In genomic region chr1:59503659-59504301, GRCm38 (mm10) we compare ENCODE assay signal across 19 mouse cellular contexts. TPM values are rescaled to one million over a fixed set of nuclear protein-coding genes. Genes with fewer than 3 reads are reported as not detected.
DNase-seq lines count a peak whose midpoint lies in the region; ATAC-seq and TF ChIP-seq lines count a peak whose summit lies in the region.
"Had no signal": no experiment of that assay in that cellular context is flagged by ENCODE, and none has a peak within 500 bp of the region (broad histone marks: within the 10 kb centered on the region; RNA-seq: fewer than 3 reads in every experiment).

No protein-coding gene starts in this region.

- H3K4me3 ChIP-seq in kidney, adult 2 months (ENCODE audit: insufficient read depth, low read depth, low read length), result no peak overlapping the region
- no peak overlapping the region for H3K4me3 ChIP-seq in MEL (ENCODE audit: control insufficient read depth in 1 of 2, insufficient read depth in 1 of 2, low read depth in 2 of 2, low read length in 2 of 2)
- H3K4me3 ChIP-seq in limb, embryonic 13.5 days, result no peak overlapping the region
- no peak overlapping the region for H3K4me3 ChIP-seq in liver, embryonic 16.5 days (ENCODE audit: low read depth, low read length)
- H3K4me3 ChIP-seq: heart, embryonic 13.5 days; hindbrain, embryonic 15.5 days; midbrain, embryonic 10.5 days had no signal

- no peaks in the 10 kb centered on the region for H3K27me3 ChIP-seq in kidney, adult 2 months (replicated peaks; ENCODE audit: control insufficient read depth, insufficient read depth, low read length)
- no peaks in the 10 kb centered on the region for H3K27me3 ChIP-seq in MEL (ENCODE audit: control insufficient read depth in 1 of 2, insufficient read depth in 2 of 2, low read length in 2 of 2)
- no peaks in the 10 kb centered on the region for H3K27me3 ChIP-seq in limb, embryonic 13.5 days
- no peaks in the 10 kb centered on the region for H3K27me3 ChIP-seq in liver, embryonic 16.5 days (ENCODE audit: control insufficient read depth, insufficient read depth, low read depth, low read length)
- H3K27me3 ChIP-seq: hindbrain, embryonic 15.5 days; Patski had no signal

- no peak for TF ChIP-seq RAD21 in MEL (IDR thresholded peaks at IDR 0.05; ENCODE audit: low read depth, low read length)

- no peak for TF ChIP-seq EP300 in MEL (IDR thresholded peaks at IDR 0.05; ENCODE audit: low read depth in 1 of 2, low read length in 2 of 2)

- no peak; the same call in 1 of the 2 replicates for TF ChIP-seq CTCF in kidney, adult 2 months (conservative IDR thresholded peaks at IDR 0.05; ENCODE audit: insufficient read depth, insufficient read length, low read depth, low read length)
- TF ChIP-seq CTCF in MEL (IDR thresholded peaks at IDR 0.05 in 2 of 3, conservative IDR thresholded peaks at IDR 0.05 in 1 of 3; ENCODE audit: control insufficient read depth in 1 of 3, insufficient read depth in 1 of 3, low read depth in 2 of 3, low read length in 3 of 3, poor library complexity in 1 of 3, severe bottlenecking in 1 of 3), result no peak

- peak; percentile 64; the same call in 1 of the 2 replicates for ATAC-seq in limb, embryonic 13.5 days (ENCODE audit: low FRiP score, low read depth)
- ATAC-seq in liver, embryonic 16.5 days (ENCODE audit: low read depth), result peak; percentile 77
- ATAC-seq: activated CD4-positive, CD25-positive, alpha-beta regulatory T cell, adult 4 months; Patski had no signal

- H3K79me2 ChIP-seq in MEL (ENCODE audit: control insufficient read depth, insufficient read depth, low read length, poor library complexity), result no peaks in the 10 kb centered on the region

- no peaks in the 10 kb centered on the region for H3K9me3 ChIP-seq in MEL (replicated peaks; ENCODE audit: insufficient read depth, low read length)
- no peaks in the 10 kb centered on the region for H3K9me3 ChIP-seq in limb, embryonic 13.5 days
- no peaks in the 10 kb centered on the region for H3K9me3 ChIP-seq in liver, embryonic 16.5 days (replicated peaks; ENCODE audit: control insufficient read depth, low read length)
- H3K9me3 ChIP-seq: heart, embryonic 13.5 days; hindbrain, embryonic 15.5 days; midbrain, embryonic 10.5 days had no signal

- H3K9ac ChIP-seq in MEL (ENCODE audit: control insufficient read depth, low read depth, low read length, poor library complexity, severe bottlenecking), result no peak overlapping the region
- no peak overlapping the region for H3K9ac ChIP-seq in limb, embryonic 13.5 days
- H3K9ac ChIP-seq in liver, embryonic 16.5 days (ENCODE audit: low read depth, low read length), result no peak overlapping the region
- H3K9ac ChIP-seq: heart, embryonic 13.5 days; hindbrain, embryonic 15.5 days had no signal

- no peak overlapping the region for H3K4me2 ChIP-seq in limb, embryonic 13.5 days (replicated peaks)
- H3K4me2 ChIP-seq in liver, embryonic 16.5 days (ENCODE audit: low read depth, low read length), result no peak overlapping the region
- H3K4me2 ChIP-seq: heart, embryonic 13.5 days; hindbrain, embryonic 15.5 days had no signal

- 63% methylated on average over 7 of the region's 7 CpGs for WGBS in kidney, adult 2 months
- 35% methylated on average over 7 of the region's 7 CpGs for WGBS in limb, embryonic 13.5 days
- 42% methylated on average over 7 of the region's 7 CpGs for WGBS in liver, embryonic 16.5 days (ENCODE audit: insufficient replicate concordance)

- peak; percentile 22 for DNase-seq in kidney, adult 2 months
- no peak for DNase-seq in kidney, postnatal 10 days
- peak; percentile 20 for DNase-seq in MEL (ENCODE audit: low read depth, low spot score)
- no peak for DNase-seq in spleen, adult 12 weeks (ENCODE audit: low spot score)
- no peak for DNase-seq in adrenal gland, postnatal 14 days
- DNase-seq: adrenal gland, postnatal 36 days; cerebellum, adult 8-10 months; gastrocnemius, postnatal 10 days; heart, postnatal 36 days; layer of hippocampus, adult 9-11 months; thymus, postnatal 4 days had no signal

- H3K36me3 ChIP-seq in kidney, adult 2 months (ENCODE audit: control insufficient read depth, insufficient read depth, low read length), result no peaks in the 10 kb centered on the region
- peaks cover 0 to 13% of the 10 kb centered on the region in 2 experiments; a peak in 2 of 4 replicates for H3K36me3 ChIP-seq in MEL (ENCODE audit: control insufficient read depth in 1 of 2, insufficient read depth in 2 of 2, low read length in 2 of 2)
- H3K36me3 ChIP-seq in limb, embryonic 13.5 days, result no peaks in the 10 kb centered on the region
- no peaks in the 10 kb centered on the region for H3K36me3 ChIP-seq in liver, embryonic 16.5 days (ENCODE audit: control insufficient read depth, insufficient read depth)
- H3K36me3 ChIP-seq: heart, embryonic 13.5 days; hindbrain, embryonic 15.5 days; midbrain, embryonic 10.5 days had no signal

- TF ChIP-seq POLR2A in kidney, adult 2 months (IDR thresholded peaks at IDR 0.05; ENCODE audit: low read depth, low read length), result no peak
- TF ChIP-seq POLR2A in MEL (IDR thresholded peaks at IDR 0.05; ENCODE audit: control insufficient read depth in 1 of 2, insufficient read depth in 1 of 2, low read depth in 1 of 2, low read length in 2 of 2, poor library complexity in 1 of 2), result no peak

- H3K27ac ChIP-seq in kidney, adult 2 months (ENCODE audit: insufficient read depth, low read depth, low read length), result no peak overlapping the region
- H3K27ac ChIP-seq in MEL (ENCODE audit: control insufficient read depth, low read depth, low read length), result no peak overlapping the region
- 0 out of 2 replicates have a peak overlapping the region, but pooled peaks have one; percentile 33 for H3K27ac ChIP-seq in limb, embryonic 13.5 days
- H3K27ac ChIP-seq in liver, embryonic 16.5 days (ENCODE audit: low read length), result peak overlapping the region; percentile 33; the same call in 1 of the 2 replicates
- H3K27ac ChIP-seq: heart, embryonic 13.5 days; hindbrain, embryonic 15.5 days; midbrain, embryonic 10.5 days had no signal

- no peaks in the 10 kb centered on the region for H3K4me1 ChIP-seq in kidney, adult 2 months (ENCODE audit: control insufficient read depth, insufficient read depth, low read length)
- peaks cover 7 to 16% of the 10 kb centered on the region in 2 experiments for H3K4me1 ChIP-seq in MEL (ENCODE audit: control insufficient read depth in 1 of 2, insufficient read depth in 2 of 2, low read length in 2 of 2)
- peaks cover 16% of the 10 kb centered on the region for H3K4me1 ChIP-seq in limb, embryonic 13.5 days
- H3K4me1 ChIP-seq in liver, embryonic 16.5 days (ENCODE audit: control insufficient read depth, low read depth, low read length), result peaks cover 9% of the 10 kb centered on the region

TF ChIP-seq in MEL, 35 proteins besides CTCF, POLR2A, EP300 and RAD21:
- TF ChIP-seq TAL1 (IDR thresholded peaks at IDR 0.05; ENCODE audit: low read length) (peak; percentile 26; the same call in 1 of the 2 replicates), MAZ (IDR thresholded peaks at IDR 0.05; ENCODE audit: low read depth, low read length) (no peak)

RNA-seq across cellular contexts. Expression of gene Gm973, which starts 12.3 kb away (rescaled TPM):
- 0.22 and 0.46 TPM in 2 replicates for polyA plus RNA-seq in kidney, adult 2 months (2012; rRNA removed)
- 0.23 TPM in 1 of 2 replicates, not detected in the other for total RNA-seq in MEL (2012; rRNA removed)
- not detected for polyA plus RNA-seq in MEL (2012; ENCODE audit: insufficient read depth in 1 of 2, insufficient read length in 2 of 2, low read depth in 1 of 2, low replicate concordance in 2 of 2, missing spikeins in 1 of 2)
- polyA plus RNA-seq in limb, embryonic 13.5 days (2015; fragmentation: Nextera tagmentation; extraction: Ambion mirVana), result 0.45 and 1.4 TPM in 2 replicates
- 0.12 TPM in 1 of 2 replicates, not detected in the other for polyA plus RNA-seq in liver, embryonic 16.5 days (2015; fragmentation: Nextera tagmentation; extraction: Ambion mirVana)
- 4.7 and 5.5 TPM in 2 replicates for total RNA-seq in adrenal gland, postnatal 14 days (2021)
- polyA plus RNA-seq: activated CD4-positive, CD25-positive, alpha-beta regulatory T cell, adult 4 months; C2C12 had no signal

RNA-seq across cellular contexts. Expression of gene Fzd7, which starts 21.6 kb away (rescaled TPM):
- 8.6 and 12.6 TPM in 2 replicates for polyA plus RNA-seq in kidney, adult 2 months (2012; rRNA removed)
- 18.5 and 23.4 TPM in 2 replicates for total RNA-seq in MEL (2012; rRNA removed)
- 10 to 100 TPM in 1 of 2 experiments, not detected in 1; 24.7 TPM for polyA plus RNA-seq in MEL (2012; ENCODE audit: insufficient read depth in 1 of 2, insufficient read length in 2 of 2, low read depth in 1 of 2, low replicate concordance in 2 of 2, missing spikeins in 1 of 2)
- 12.8 and 13.4 TPM in 2 replicates for polyA plus RNA-seq in limb, embryonic 13.5 days (2015; fragmentation: Nextera tagmentation; extraction: Ambion mirVana)
- polyA plus RNA-seq in liver, embryonic 16.5 days (2015; fragmentation: Nextera tagmentation; extraction: Ambion mirVana), result 1.0 and 1.2 TPM in 2 replicates
- 13.7 and 13.9 TPM in 2 replicates for total RNA-seq in adrenal gland, postnatal 14 days (2021)
- polyA plus RNA-seq: activated CD4-positive, CD25-positive, alpha-beta regulatory T cell, adult 4 months had no signal

Comparison
In these comparisons a context has a peak if more than half of its experiments do, and no peak if none do; other contexts are left out.
1. DNase-seq: peak in kidney, adult 2 months (single experiment) and MEL (single experiment); none in kidney, postnatal 10 days (single experiment), spleen, adult 12 weeks (single experiment) and adrenal gland, postnatal 14 days (single experiment).
2. H3K27ac ChIP-seq: peak in limb, embryonic 13.5 days (single experiment) and liver, embryonic 16.5 days (single experiment); none in kidney, adult 2 months (single experiment) and MEL (single experiment).